Mouse (Mus musculus) hindbrain, embryonic 16.5 days (tissue): ENCODE measurements at regions not wholly inside any gene's neighbourhood (a gene's known extent, or its start where the extent isn't known, plus 50 kb on each side); places are given as distances from the start of the nearest gene placed in this dataset.

ENCODE experiments used
- ATAC-seq: fragments of 200-750 bp; cut with Nextera tagmentation; 2 replicates; pipeline ENCODE4 v1.8.0; 2017; ENCODE audit warnings: moderate TSS enrichment, moderate library complexity
- H3K27ac ChIP-seq: fragments of 300-500 bp; sonication (generic); 2 replicates; pipeline ENCODE4 v1.5.1; 2014; ENCODE audit warnings: low read depth, mild to moderate bottlenecking, control low read depth, low read length, moderate library complexity
- H3K27me3 ChIP-seq: fragments of 300-500 bp; sonication (generic); replicated peaks from 2 replicates; pipeline ENCODE4 v1.6.1; 2014; ENCODE audit warnings: low read length; ENCODE audit not compliant: control insufficient read depth, insufficient read depth
- H3K36me3 ChIP-seq: fragments of 300-500 bp; sonication (generic); 2 replicates; pipeline ENCODE4 v1.6.1; 2014; ENCODE audit warnings: mild to moderate bottlenecking, low read length, moderate library complexity, mixed read lengths; ENCODE audit not compliant: control insufficient read depth, insufficient read depth
- H3K4me1 ChIP-seq: fragments of 300-500 bp; sonication (generic); 2 replicates; pipeline ENCODE4 v1.6.1; 2014; ENCODE audit warnings: low read depth, low read length; ENCODE audit not compliant: control insufficient read depth, insufficient read depth
- H3K4me2 ChIP-seq: fragments of 300-500 bp; sonication (generic); 2 replicates; pipeline ENCODE4 v1.6.1; 2014; ENCODE audit warnings: mild to moderate bottlenecking, low read length, control low read depth, moderate library complexity
- H3K4me3 ChIP-seq: fragments of 300-500 bp; sonication (generic); 2 replicates; pipeline ENCODE4 v1.5.1; 2014; ENCODE audit warnings: mild to moderate bottlenecking, low read length, control low read depth, moderate library complexity
- H3K9ac ChIP-seq: fragments of 300-500 bp; sonication (generic); 2 replicates; pipeline ENCODE4 v1.6.1; 2014; ENCODE audit warnings: low read depth, mild to moderate bottlenecking, control low read depth, low read length, moderate library complexity
- H3K9me3 ChIP-seq: fragments of 300-500 bp; sonication (generic); 2 replicates; pipeline ENCODE4 v1.6.1; 2014; ENCODE audit warnings: mild to moderate bottlenecking, low read length, moderate library complexity; ENCODE audit not compliant: control insufficient read depth
- WGBS: fragments of 180-500 bp; shearing (Covaris S2); extraction: QIAGEN DNeasy Blood & Tissue Kit; methylation state at CpG from one replicate; pipeline ENCODE4 v1.1.7; 2014; 5-methylcytosine and 5-hydroxymethylcytosine counted together

DNA sequence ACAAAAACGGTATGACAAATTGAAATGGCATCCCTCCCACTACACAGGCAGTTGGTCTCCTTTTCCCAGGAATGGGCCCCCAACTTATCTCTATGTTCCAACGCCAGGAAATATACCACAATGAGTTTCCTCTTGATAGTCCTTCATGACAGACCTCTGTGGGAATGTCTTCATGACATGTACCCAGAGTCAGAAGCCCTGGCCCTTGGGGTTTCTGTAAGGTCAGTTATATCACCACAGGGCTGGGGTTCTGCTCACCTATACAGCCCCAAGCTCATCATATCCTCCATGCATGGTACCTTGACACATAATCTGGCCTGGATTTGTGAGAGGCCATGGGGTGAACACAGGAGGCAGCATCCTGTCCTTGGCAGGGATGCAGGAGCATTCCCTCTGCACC is 64.2 kb upstream of the Irx6 start:
- Histone ChIP-seq H3K4me1 (no peaks in the 10 kb centered on the region; the same call in 1 of the 2 replicates), H3K9ac (no peak overlapping the region), H3K4me2 (no peak overlapping the region), H3K27me3 (no peaks in the 10 kb centered on the region), H3K4me3 (no peak overlapping the region), H3K36me3 (no peaks in the 10 kb centered on the region), H3K9me3 (no peaks in the 10 kb centered on the region), H3K27ac (no peak overlapping the region)
- ATAC-seq = no peak
- WGBS = 80% methylated on average over 2 of the region's 2 CpGs

DNA sequence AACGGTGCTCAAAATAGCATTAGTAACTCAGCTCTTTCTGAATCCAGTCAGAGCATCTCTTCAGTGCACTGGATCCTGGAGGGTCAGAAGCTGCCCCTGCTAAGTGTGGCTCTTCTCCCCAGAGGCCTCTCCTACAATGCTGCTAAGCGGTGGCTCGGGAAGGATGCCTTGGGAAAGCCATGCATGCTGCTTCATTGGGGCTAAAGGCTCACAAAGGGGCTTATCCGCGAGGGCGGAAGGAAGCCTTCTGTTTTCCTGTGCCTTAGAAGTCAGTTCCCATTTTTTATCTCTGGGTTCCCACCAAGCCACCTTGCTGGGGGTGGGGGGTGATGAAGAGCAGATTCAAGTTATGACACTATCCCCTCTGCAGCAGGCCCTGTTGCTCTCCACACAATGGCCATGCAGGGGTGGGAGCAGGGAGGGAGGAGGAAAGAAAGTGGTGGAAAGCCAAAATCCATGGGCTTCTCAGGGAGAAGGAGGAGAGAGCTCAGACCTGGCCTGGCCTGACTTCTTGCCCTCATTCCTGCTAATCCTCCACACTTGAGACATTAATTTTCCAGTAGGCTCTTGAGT is 63.5 kb upstream of the Irx6 start:
- no peak overlapping the region for H3K4me2 ChIP-seq
- no peaks in the 10 kb centered on the region for H3K36me3 ChIP-seq
- no peaks in the 10 kb centered on the region for H3K27me3 ChIP-seq
- no peak overlapping the region for H3K4me3 ChIP-seq
- no peaks in the 10 kb centered on the region; the same call in 1 of the 2 replicates for H3K4me1 ChIP-seq
- no peak overlapping the region for H3K9ac ChIP-seq
- ATAC-seq = no peak
- no peak overlapping the region for H3K27ac ChIP-seq
- 45% methylated on average over 6 of the region's 6 CpGs for WGBS
- H3K9me3 ChIP-seq = no peaks in the 10 kb centered on the region

DNA sequence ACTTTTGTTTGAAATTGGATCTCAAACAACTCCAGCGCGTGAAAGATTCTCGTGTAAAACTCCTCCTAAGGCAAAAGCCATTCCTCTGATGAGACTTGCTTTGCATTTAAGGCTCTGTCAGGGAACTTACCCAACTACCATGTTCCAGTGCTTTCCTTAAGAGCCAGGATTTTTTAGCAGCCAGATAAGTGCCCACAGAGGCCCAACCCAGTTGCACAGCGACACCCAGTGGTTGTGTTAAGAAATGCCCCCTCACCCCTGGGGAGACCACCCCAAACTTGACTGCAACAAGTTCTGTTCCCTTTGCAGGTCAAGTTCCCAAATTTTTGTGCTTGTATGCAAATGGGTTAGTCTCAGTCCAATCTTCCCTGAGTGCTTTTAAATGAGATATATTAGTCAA is 60.6 kb upstream of the Irx6 start:
- H3K4me3 ChIP-seq = no peak overlapping the region
- no peaks in the 10 kb centered on the region for H3K27me3 ChIP-seq
- no peaks in the 10 kb centered on the region; the same call in 1 of the 2 replicates for H3K4me1 ChIP-seq
- 40% methylated on average over 4 of the region's 4 CpGs for WGBS
- no peak for ATAC-seq
- H3K27ac ChIP-seq = no peak overlapping the region
- no peak overlapping the region for H3K9ac ChIP-seq
- no peaks in the 10 kb centered on the region for H3K9me3 ChIP-seq
- H3K4me2 ChIP-seq = no peak overlapping the region
- H3K36me3 ChIP-seq = no peaks in the 10 kb centered on the region

DNA sequence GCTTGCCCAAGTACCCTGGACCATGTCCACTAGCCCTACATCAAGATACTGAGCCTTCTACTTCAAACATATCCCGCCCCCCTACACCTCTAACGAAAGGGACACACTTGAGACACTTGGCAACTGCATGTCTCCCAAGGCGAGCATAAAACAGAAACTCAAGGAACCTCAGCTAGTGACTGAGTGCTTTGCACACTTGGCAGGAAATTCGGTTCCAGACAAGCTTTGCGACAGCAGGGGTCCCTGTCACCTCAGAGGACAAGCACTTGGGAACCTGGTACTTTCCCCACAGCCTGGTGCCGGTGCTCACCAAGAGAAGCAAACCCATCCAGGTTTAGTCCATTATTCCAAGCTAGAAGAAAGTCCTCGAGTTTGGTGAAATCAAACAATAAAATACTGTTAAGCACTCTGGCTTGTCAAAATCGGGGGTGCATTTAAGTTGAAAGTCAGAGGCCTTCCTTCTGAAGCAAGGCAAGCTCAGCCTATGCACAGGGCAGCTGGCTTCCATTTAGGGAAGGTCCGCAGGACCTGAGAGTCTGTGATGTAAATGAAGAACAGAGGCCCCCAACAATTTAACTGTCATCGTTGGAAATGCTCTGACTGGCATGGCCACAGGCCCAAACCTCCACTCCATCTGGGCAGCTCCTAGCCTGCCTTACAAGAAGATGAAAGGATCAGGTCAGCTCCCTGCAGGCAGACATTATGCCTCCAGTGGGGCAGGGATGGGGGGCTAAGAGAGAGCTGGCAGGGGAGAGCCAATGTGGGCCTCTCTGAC is 57.6 kb upstream of the Irx6 start:
- no peaks in the 10 kb centered on the region for H3K9me3 ChIP-seq
- no peak overlapping the region for H3K27ac ChIP-seq
- no peak for ATAC-seq
- no peaks in the 10 kb centered on the region for H3K36me3 ChIP-seq
- no peak overlapping the region for H3K4me2 ChIP-seq
- H3K9ac ChIP-seq = no peak overlapping the region
- WGBS = 61% methylated on average over 10 of the region's 10 CpGs
- no peak overlapping the region for H3K4me3 ChIP-seq
- no peaks in the 10 kb centered on the region for H3K4me1 ChIP-seq
- H3K27me3 ChIP-seq = no peaks in the 10 kb centered on the region

DNA sequence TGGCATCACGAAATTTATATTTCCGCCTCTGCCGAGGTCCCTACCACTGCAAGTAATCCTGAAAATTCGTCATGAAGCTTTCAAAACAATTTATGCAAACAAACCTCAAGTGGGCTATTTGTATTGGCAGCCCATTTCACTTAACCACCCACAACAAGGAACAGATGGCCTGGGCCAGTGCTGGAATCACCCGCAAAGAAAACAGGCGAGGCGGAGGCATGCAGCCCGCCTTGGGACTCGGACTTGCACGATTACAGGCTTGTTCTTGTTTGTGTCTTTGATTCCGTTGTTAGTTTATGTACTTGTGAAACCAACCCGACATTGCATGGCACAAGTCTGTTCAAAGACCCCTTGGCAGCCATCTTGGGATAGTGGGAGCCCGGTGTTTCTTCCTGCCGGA is 55.8 kb upstream of the Irx6 start:
- H3K4me2 ChIP-seq = no peak overlapping the region
- no peaks in the 10 kb centered on the region for H3K4me1 ChIP-seq
- 75% methylated on average over 14 of the region's 14 CpGs for WGBS
- no peak overlapping the region for H3K4me3 ChIP-seq
- no peaks in the 10 kb centered on the region for H3K27me3 ChIP-seq
- no peaks in the 10 kb centered on the region for H3K9me3 ChIP-seq
- no peak for ATAC-seq
- H3K36me3 ChIP-seq = no peaks in the 10 kb centered on the region
- no peak overlapping the region for H3K9ac ChIP-seq
- H3K27ac ChIP-seq = no peak overlapping the region
